Mouse (Mus musculus) ovary, postnatal 36 days (tissue): ENCODE results near the gene Syna.
A peak's percentile ranks its signal among the peaks of the same experiment; 100 is the strongest.

Experiments used
- DNase-seq: peaks from one replicate; pipeline ENCODE4 v3.0.0; 2022; ENCODE audit warnings: low spot score, mixed read lengths

The Syna gene

DNA sequence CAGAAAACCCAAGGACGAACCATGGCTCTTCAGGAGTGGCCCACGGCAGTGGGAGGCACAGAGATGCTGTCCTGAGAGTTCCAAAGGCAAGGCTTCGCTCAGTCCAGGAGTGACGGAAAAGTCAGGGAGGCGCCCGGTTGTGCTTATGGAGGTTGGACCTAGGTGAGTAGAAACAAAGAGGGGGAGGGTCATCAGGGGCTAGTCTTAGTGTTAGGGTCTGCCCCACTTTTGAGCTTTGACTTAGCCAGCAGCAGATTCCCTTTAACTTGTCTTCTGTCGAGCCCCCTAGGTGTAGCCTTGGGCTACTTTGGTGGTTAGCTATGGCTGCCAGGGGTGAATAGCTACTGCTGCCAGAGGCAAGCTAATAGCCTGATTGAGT, at the start of gene Syna:
Gene Syna (minus strand): TSS at position 101 of the 379 bp plus-strand sequence.
- no peak for DNase-seq

GRCm38 (mm10) chr5:134607121-134607520, 47.1 kb upstream of the Syna start:
- no peak for DNase-seq

- DNase-seq = no peak
Measured at GRCm38 (mm10) chr5:134606314-134606713, 46.3 kb upstream of the Syna start.

DNA sequence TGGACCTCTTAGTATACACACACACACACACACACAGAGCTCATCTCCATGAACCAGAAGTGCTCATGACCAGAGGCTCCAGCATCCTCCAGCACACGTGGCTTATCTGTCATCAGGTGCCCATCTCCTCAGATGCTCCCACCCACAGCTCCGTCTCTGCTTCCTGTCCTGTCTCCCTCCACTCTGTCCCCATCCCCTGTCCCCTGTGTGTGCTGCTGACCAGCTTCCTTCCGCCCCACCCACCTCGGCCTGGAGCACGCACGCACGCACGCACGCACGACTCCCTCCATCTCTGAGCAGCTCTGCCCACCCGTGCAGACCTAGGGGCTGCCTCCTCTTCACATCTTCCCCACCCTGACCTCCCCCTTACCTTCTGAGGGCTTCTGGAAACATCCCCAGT, 44.4 kb upstream of the Syna start:
- DNase-seq = no peak

DNA sequence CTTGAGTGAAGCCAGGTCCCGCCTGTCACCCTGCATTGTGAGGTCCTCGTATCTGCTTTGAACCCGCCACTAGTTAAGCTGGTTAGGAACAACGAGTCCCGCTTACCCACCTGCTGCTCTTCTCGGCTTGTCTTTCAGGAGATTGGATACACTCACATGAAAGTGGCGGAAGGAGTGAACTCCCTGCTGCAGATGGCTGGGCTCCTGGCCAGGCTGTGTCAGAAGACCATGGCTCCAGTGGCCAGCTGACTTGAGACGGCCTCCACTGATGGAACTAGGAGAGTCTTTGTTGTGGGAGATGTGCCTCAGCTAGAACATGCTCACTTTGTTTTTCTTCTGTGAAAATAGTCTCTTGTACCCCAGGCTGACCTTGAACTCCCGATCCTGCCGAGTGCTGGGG, 37.7 kb upstream of the Syna start:
- DNase-seq = no peak

- no peak for DNase-seq
Measured at GRCm38 (mm10) chr5:134593093-134593492, 33.1 kb upstream of the Syna start.

DNA sequence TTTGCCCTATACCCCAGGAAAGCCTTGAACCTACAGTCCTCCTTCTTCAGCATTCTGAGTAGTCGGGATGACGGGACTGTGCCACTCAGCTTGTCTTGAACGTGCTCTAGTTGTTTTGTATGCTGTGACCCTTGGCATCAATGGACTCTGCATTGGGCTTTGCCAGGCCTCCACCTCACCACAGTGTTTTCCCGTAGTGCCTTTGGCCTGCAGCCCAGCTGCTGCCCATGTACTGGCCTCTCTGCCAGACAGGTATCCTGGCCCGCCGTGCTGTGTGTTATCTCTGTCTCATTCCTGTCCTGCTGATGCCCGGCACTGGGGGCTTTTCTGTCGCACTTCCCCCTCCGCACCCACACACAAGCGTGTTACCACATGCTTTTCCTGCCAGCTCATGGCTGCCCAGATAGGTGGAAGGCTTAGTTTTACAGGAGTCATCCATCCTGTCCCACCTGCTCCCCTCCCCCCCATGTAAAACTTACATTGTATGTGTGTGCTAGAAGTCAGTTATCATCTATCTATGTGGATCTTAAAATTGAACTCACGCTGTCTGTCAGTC, 32.1 kb upstream of the Syna start:
- DNase-seq = no peak

- no peak for DNase-seq
Measured at GRCm38 (mm10) chr5:134589900-134590299, 29.9 kb upstream of the Syna start.

GRCm38 (mm10) chr5:134584798-134585197, 24.8 kb upstream of the Syna start:
- no peak for DNase-seq

DNA sequence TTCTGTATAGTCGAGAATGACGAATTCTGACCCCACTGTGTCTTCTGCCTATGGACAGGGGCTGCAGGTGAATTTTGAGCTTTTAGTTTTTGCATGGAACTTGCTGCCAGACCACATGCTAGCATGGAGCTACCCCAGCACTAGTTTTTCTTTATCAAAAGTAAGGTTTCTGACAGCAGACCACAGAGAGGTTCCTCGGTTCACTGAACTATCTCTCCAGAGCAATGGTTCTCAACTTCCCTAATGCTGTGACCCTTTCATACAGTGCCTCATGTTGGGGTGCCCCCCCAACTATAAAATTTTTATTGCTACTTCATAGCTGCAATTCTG, 23.9 kb upstream of the Syna start:
- no peak for DNase-seq

GRCm38 (mm10) chr5:134583006-134583883, 23.3 kb upstream of the Syna start:
- no peak for DNase-seq

DNA sequence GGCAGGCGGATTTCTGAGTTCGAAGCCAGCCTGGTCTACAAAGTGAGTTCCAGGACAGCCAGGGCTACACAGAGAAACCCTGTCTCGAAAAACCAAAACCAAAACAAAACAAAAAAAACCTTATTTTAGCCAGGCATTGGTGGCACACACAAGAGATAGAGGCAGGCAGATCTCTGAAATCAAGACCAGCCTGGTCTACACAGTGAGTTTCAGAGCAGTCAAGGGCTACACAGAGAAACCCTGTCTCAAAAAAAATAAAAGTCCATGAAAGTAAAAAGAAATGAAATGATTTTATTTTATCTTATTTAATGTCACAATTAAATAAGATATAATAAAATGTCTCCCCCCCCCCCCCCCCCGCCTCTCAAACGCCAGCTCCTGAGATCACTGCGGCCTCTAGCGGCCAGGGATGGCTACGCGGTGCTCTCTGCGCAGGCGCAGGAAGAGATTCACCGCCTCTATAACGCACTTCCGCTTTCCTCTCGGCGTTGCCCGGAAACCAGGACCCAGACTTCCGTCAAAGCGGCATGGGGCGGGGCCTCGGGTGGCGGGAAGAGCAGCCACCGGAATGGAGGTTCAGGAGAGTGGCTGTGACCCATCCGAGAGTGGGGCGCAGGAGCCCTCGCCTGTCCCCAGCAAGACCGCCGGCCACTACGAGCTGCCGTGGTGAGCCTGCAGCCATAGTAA, 22.4 kb upstream of the Syna start:
- DNase-seq = peak; percentile 95

DNA sequence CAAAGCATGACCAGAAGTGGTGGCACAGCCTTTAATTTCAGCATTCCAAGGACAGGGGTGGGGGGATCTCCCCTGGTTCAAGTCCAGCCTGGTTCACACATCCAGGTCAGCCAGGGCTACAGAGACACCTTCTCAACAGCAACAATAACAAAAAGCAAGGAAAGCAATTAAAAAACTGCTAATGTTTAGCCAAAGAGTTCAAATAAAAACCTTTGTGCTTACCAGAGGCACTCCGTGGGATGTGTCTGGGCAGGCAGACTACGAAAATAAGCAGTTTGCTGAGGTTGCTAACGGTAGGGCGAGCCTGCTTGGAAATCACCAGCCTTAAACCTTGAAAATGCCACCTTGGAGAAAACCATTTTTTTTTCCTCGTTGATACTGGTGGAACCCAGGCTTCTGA, 21.2 kb upstream of the Syna start, which contains the start of gene Rfc2:
Gene Rfc2 (plus strand): TSS at position 221 of the 400 bp plus-strand sequence.
- DNase-seq = no peak

- no peak for DNase-seq
Measured at GRCm38 (mm10) chr5:134579135-134579534, 19.2 kb upstream of the Syna start.

- DNase-seq = no peak
Measured at GRCm38 (mm10) chr5:134577534-134577933, 17.6 kb upstream of the Syna start.

DNA sequence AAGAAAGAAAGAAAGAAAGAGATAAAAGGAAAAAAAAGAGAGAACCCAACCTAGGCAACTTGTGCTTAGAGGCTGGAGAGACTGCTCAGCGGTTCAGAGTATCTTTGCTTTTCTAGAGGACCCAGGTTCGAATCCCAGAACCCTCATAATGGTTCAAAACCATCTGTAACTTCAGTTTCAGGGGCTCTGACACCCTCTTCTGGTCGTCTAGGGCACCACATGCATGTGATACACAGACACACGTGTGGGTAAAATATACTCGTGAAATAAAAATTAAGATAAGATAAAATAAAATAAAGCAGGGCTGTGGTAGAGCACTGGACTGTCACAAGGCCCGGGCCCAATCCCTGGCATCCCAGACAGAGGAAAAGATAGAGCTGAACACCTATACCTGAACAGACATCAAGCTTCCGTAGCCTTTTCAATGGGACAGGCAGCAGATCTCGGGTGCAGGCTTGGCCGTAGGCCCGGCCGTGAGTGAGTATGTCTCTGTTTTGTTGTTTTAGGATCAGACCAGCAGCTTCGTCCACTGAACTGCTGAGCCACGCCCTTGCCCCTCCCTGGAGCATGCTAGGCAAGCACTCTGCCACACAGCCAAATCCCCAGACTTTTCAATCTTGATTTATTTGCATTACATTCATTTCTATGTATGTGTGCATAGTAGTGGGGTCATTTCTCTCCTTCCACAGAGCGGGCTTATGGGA, 16.7 kb upstream of the Syna start:
- no peak for DNase-seq

GRCm38 (mm10) chr5:134575833-134576232, 15.9 kb upstream of the Syna start:
- DNase-seq = no peak

- peak; percentile 20 for DNase-seq
Measured at GRCm38 (mm10) chr5:134572508-134573214, 12.7 kb upstream of the Syna start.

DNA sequence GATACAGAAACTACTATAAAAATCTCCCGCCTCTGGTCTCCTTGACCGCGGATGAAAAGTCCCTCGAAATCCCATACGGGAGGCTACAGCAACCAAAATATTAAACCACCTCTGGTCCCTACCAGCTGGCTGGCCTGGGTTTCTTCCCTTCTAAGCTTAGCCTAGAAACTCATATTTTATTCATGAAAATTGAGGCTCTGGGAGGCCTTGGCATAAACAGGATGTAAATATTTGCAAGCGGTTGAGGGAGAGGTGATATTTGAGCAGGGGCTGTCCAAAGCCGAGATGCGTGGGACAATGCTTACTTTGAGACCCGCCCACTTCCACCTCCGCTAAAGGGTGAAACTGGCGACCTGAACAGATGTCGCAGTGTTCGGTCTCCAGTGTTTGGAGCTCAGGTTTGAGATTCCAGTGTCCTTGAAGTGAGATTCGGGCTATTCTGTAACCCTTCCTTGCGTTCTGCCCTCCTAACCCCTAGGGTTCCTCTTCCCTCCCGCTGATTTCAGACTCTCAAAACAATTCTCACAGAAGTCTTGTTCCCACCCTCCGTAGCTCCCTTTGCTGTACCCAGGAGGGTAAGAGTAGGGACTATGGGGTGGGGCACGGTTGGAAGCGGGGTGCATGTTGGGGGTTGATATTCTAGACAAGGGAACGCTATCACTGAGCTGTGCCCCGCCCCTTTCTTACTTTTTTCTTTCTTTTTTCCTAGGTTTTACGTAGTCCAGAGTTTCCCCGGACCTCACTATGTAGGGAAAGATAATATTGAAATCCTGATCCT, 11.9 kb upstream of the Syna start:
- DNase-seq = peak; percentile 28

DNA sequence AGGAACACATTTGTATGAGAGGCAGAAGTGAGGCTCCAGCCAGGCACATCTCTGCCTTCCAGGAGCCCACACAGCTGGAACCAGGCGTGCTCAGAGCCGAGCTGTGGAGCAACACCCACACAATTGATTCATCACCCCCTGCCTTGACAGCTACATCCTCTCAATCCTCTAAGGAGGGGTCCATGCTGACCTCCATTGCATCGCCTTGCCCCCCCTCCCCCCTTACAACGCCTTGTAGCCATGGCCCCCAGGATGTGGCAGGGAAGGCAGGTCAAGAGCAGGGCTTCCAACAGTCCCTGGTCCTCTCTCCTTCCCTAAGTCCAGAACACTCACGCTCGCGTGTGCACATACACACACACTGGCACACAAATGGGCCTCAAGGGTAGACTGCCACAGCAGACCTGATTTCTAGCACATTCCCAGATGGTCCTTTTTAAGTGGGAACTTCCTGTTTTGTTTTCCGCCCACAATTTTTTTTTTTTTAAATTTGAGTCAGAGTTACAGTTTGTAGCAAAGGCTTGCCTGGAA, 9.1 kb upstream of the Syna start:
- no peak for DNase-seq

GRCm38 (mm10) chr5:134568030-134568429, 8.1 kb upstream of the Syna start:
- no peak for DNase-seq
